Mouse (Mus musculus): ENCODE results near the gene Adamtsl4. TPM values are rescaled to one million over a fixed set of nuclear protein-coding genes. Genes with fewer than 3 reads are reported as not detected.

Gene Adamtsl4
- 10.5 TPM for polyA plus RNA-seq (2017; shearing (Covaris generic))

GRCm38 (mm10) chr3:95687524-95688421 lies at the start of gene Adamtsl4:
Adamtsl4 (minus strand) TSS chr3:95687917.

GRCm38 (mm10) chr3:95658236-95658867 lies 29.4 kb downstream of the Adamtsl4 start, which contains the start of gene Mcl1:
Mcl1 (plus strand) TSS chr3:95658788.

Other genes starting within 250 kb of the Adamtsl4 start
- gene Ctsk, start 188.7 kb downstream of the Adamtsl4 start, polyA plus RNA-seq (2017; shearing (Covaris generic)) = 0.19 TPM
- gene Ctss, start 161.1 kb downstream of the Adamtsl4 start, polyA plus RNA-seq (2017; shearing (Covaris generic)) = 386 TPM
- not detected for gene Hormad1, start 128.2 kb downstream of the Adamtsl4 start, polyA plus RNA-seq (2017; shearing (Covaris generic))
- 55.8 TPM for gene Golph3l, start 99.0 kb downstream of the Adamtsl4 start, polyA plus RNA-seq (2017; shearing (Covaris generic))
- 96.7 TPM for gene Ensa, start 62.9 kb downstream of the Adamtsl4 start, polyA plus RNA-seq (2017; shearing (Covaris generic))
- 42.6 TPM for gene Mcl1, start 29.1 kb downstream of the Adamtsl4 start, polyA plus RNA-seq (2017; shearing (Covaris generic))
- gene Ecm1, start 51.7 kb upstream of the Adamtsl4 start, polyA plus RNA-seq (2017; shearing (Covaris generic)) = 235 TPM
- 88.7 TPM for gene Tars2, start 72.3 kb upstream of the Adamtsl4 start, polyA plus RNA-seq (2017; shearing (Covaris generic))
- gene Rprd2, start 130.9 kb upstream of the Adamtsl4 start, polyA plus RNA-seq (2017; shearing (Covaris generic)) = 16.8 TPM
- gene Prpf3, start 168.0 kb upstream of the Adamtsl4 start, polyA plus RNA-seq (2017; shearing (Covaris generic)) = 77.5 TPM
- 281 TPM for gene Mrps21, start 183.6 kb upstream of the Adamtsl4 start, polyA plus RNA-seq (2017; shearing (Covaris generic))
- 8.2 TPM for gene Ciart, start 194.3 kb upstream of the Adamtsl4 start, polyA plus RNA-seq (2017; shearing (Covaris generic))
- 0.67 TPM for gene BC028528, start 204.1 kb upstream of the Adamtsl4 start, polyA plus RNA-seq (2017; shearing (Covaris generic))
- 61.7 TPM for gene Aph1a, start 206.1 kb upstream of the Adamtsl4 start, polyA plus RNA-seq (2017; shearing (Covaris generic))
- gene Car14, start 216.8 kb upstream of the Adamtsl4 start, polyA plus RNA-seq (2017; shearing (Covaris generic)) = not detected
- 233 TPM for gene Anp32e, start 241.3 kb upstream of the Adamtsl4 start, polyA plus RNA-seq (2017; shearing (Covaris generic))

Measured in CD4-positive, CD25-positive, alpha-beta regulatory T cell, adult 9 weeks (primary cell).